In the genomic region with DNA sequence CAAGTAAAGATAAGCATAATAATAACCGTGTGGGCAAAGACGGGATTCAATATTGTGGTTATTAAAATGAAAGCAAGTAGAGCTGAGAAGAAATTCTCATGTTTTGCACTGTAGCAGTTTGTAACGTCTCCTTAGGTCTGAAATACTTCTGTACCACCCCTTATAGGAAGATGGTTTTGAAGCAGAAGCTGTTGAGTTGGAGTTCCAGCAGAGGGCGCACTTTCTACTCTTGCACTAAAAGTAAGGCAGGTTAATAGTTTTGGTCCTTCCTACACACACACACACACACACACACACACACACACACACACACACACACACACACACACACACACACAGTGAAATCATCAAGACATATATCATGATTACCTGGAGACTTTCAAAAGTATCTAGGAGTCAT, we compare ENCODE assay signal across 9 mouse cellular contexts.
A peak's percentile ranks its signal among the peaks of the same experiment; 100 is the strongest.
DNase-seq lines count a peak whose midpoint lies in the region; ATAC-seq and TF ChIP-seq lines count a peak whose summit lies in the region.
"Had no signal": no experiment of that assay in that cellular context is flagged by ENCODE, and none has a peak within 500 bp of the region (broad histone marks: within the 10 kb centered on the region; RNA-seq: fewer than 3 reads in every experiment).

No protein-coding gene starts in this region.

- H3K79me2 ChIP-seq in heart, adult 2 months (replicated peaks; ENCODE audit: control insufficient read depth, insufficient read depth, low read length) = no peaks in the 10 kb centered on the region

- H3K27ac ChIP-seq in heart, adult 2 months = no peak overlapping the region
- H3K27ac ChIP-seq in heart, embryonic 12.5 days (ENCODE audit: poor library complexity, severe bottlenecking) = no peak overlapping the region
- H3K27ac ChIP-seq: neural tube, embryonic 13.5 days had no signal

- no peak for TF ChIP-seq EP300 in heart, adult 2 months (IDR thresholded peaks at IDR 0.05; ENCODE audit: insufficient read depth, low read depth, low read length)

- no peak for DNase-seq in heart, adult 2 months
- DNase-seq in testis, postnatal 10 days (ENCODE audit: low spot score) = peak; percentile 62
- DNase-seq in testis, postnatal 14 days (ENCODE audit: low spot score) = no peak
- peak; percentile 61 for DNase-seq in embryo, embryonic 10.5 days (ENCODE audit: low spot score)
- peak; percentile 67 for DNase-seq in left cerebral cortex, postnatal 4 days
- DNase-seq in spleen, postnatal 36 days (ENCODE audit: low spot score in 2 of 2) = no peak

- H3K27me3 ChIP-seq in heart, adult 2 months (ENCODE audit: control insufficient read depth, insufficient read depth, low read length) = no peaks in the 10 kb centered on the region
- no peaks in the 10 kb centered on the region for H3K27me3 ChIP-seq in heart, embryonic 12.5 days (replicated peaks)
- H3K27me3 ChIP-seq: neural tube, embryonic 13.5 days had no signal

- intact Hi-C loops in heart, adult 2 months (cut with DNase I) = no loop called here
- intact Hi-C loops in left cerebral cortex, postnatal 4 days (cut with DNase I) = no loop called here

- peak; percentile 19 for TF ChIP-seq CTCF in heart, adult 2 months (IDR thresholded peaks at IDR 0.05)

- TF ChIP-seq POLR2A in heart, adult 2 months (IDR thresholded peaks at IDR 0.05; ENCODE audit: insufficient read depth, low read depth, low read length) = no peak

- no peaks in the 10 kb centered on the region for H3K9me3 ChIP-seq in heart, embryonic 12.5 days (replicated peaks)
- H3K9me3 ChIP-seq: neural tube, embryonic 13.5 days had no signal

- H3K36me3 ChIP-seq in heart, adult 2 months (ENCODE audit: control insufficient read depth, insufficient read depth, low read length) = no peaks in the 10 kb centered on the region
- no peaks in the 10 kb centered on the region for H3K36me3 ChIP-seq in heart, embryonic 12.5 days
- H3K36me3 ChIP-seq: neural tube, embryonic 13.5 days had no signal

- 21% methylated on average over 4 of the region's 4 CpGs for WGBS in heart, adult 2 months
- 21% methylated on average over 4 of the region's 4 CpGs for WGBS in heart, embryonic 12.5 days

- H3K4me2 ChIP-seq in heart, embryonic 12.5 days = no peak overlapping the region
- H3K4me2 ChIP-seq: neural tube, embryonic 13.5 days had no signal

- H3K4me1 ChIP-seq in heart, adult 2 months (ENCODE audit: control insufficient read depth, insufficient read depth, low read length) = no peaks in the 10 kb centered on the region
- no peaks in the 10 kb centered on the region for H3K4me1 ChIP-seq in heart, embryonic 12.5 days (replicated peaks)
- H3K4me1 ChIP-seq: neural tube, embryonic 13.5 days had no signal

- no peak for ATAC-seq in heart, embryonic 12.5 days (ENCODE audit: insufficient number of reproducible peaks, low FRiP score)
- ATAC-seq in erythroid progenitor cell, adult 5-6 weeks (replicated peaks; ENCODE audit: low FRiP score, poor library complexity, severe bottlenecking) = no peak

- H3K9ac ChIP-seq in heart, adult 2 months (ENCODE audit: low read depth, low read length) = no peak overlapping the region
- H3K9ac ChIP-seq in heart, embryonic 12.5 days = no peak overlapping the region
- H3K9ac ChIP-seq: neural tube, embryonic 13.5 days had no signal

- H3K4me3 ChIP-seq in heart, adult 2 months = no peak overlapping the region
- H3K4me3 ChIP-seq in heart, embryonic 12.5 days = no peak overlapping the region
- H3K4me3 ChIP-seq: neural tube, embryonic 13.5 days had no signal

Comparison
In these comparisons a context has a peak if more than half of its experiments do, and no peak if none do; other contexts are left out.
1. DNase-seq: peak in testis, postnatal 10 days (single experiment), embryo, embryonic 10.5 days (single experiment) and left cerebral cortex, postnatal 4 days (single experiment); none in heart, adult 2 months (0 of 2), testis, postnatal 14 days (single experiment) and spleen, postnatal 36 days (0 of 2).